Mouse (Mus musculus): ENCODE measurements around the gene Numa1. TPM values are rescaled to one million over a fixed set of nuclear protein-coding genes. Genes with fewer than 3 reads are reported as not detected.

The Numa1 gene
- polyA plus RNA-seq, 1 experiment from 2014 or later = 32.1 TPM

GRCm38 (mm10) chr7:101998194-101998927 is 64.5 kb downstream of the Numa1 start:
- H3K27ac ChIP-seq (replicated peaks) = 0 out of 2 replicates have a peak overlapping the region, but pooled peaks have one; percentile 39
- no peaks in the 10 kb centered on the region for H3K9me3 ChIP-seq (replicated peaks)
- H3K9ac ChIP-seq (replicated peaks) = no peak overlapping the region
- peak; percentile 63 for ATAC-seq (ENCODE audit: low FRiP score)
- WGBS = 66% methylated on average over 14 of the region's 14 CpGs
- H3K4me1 ChIP-seq = peaks cover 14% of the 10 kb centered on the region; the same call in 1 of the 2 replicates
- no peak overlapping the region for H3K4me2 ChIP-seq
- H3K27me3 ChIP-seq (replicated peaks) = no peaks in the 10 kb centered on the region
- peaks cover 96% of the 10 kb centered on the region for H3K36me3 ChIP-seq
- no peak overlapping the region for H3K4me3 ChIP-seq (replicated peaks)

DNA sequence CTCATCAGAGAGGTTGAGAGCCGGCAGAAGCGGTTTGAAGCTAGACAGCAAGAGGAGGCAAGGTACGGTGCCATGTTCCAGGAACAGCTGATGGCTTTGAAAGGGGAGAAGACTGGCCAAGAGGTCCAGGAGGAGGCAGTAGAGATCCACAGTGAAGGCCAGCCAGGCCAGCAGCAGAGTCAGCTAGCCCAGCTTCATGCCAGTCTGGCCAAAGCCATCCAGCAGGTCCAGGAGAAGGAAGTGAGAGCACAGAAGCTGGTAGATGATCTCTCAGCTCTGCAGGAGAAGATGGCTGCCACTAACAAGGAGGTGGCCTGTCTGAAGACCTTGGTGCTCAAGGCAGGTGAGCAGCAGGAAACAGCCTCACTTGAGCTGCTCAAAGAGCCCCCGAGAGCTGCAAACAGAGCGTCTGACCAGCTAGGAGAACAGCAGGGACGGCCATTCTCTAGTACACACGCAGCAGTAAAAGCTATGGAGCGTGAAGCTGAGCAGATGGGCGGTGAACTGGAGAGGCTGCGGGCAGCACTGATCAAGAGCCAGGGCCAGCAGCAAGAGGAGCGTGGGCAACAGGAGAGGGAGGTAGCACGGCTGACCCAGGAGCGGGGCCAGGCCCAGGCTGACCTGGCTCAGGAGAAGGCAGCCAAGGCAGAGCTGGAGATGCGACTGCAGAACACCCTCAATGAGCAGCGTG is 65.7 kb downstream of the Numa1 start:
- Histone ChIP-seq H3K27me3 (replicated peaks) (no peaks in the 10 kb centered on the region), H3K36me3 (peaks cover 92% of the 10 kb centered on the region), H3K4me1 (peaks cover 14% of the 10 kb centered on the region; the same call in 1 of the 2 replicates), H3K9ac (replicated peaks) (no peak overlapping the region), H3K27ac (replicated peaks) (peak overlapping the region; percentile 39), H3K4me2 (no peak overlapping the region), H3K4me3 (replicated peaks) (no peak overlapping the region), H3K9me3 (replicated peaks) (no peaks in the 10 kb centered on the region)
- WGBS = 74% methylated on average over 15 of the region's 15 CpGs
- ATAC-seq (ENCODE audit: low FRiP score) = no peak

GRCm38 (mm10) chr7:102000296-102000695 is 66.4 kb downstream of the Numa1 start:
- WGBS = 85% methylated on average over 8 of the region's 8 CpGs
- peak overlapping the region; percentile 45; the same call in 1 of the 2 replicates for H3K27ac ChIP-seq (replicated peaks)

GRCm38 (mm10) chr7:102000921-102001630 is 67.2 kb downstream of the Numa1 start:
- no peaks in the 10 kb centered on the region for H3K27me3 ChIP-seq (replicated peaks)
- WGBS = 85% methylated on average over 26 of the region's 26 CpGs
- no peak overlapping the region for H3K4me3 ChIP-seq (replicated peaks)
- H3K4me2 ChIP-seq = no peak overlapping the region
- ATAC-seq (ENCODE audit: low FRiP score) = no peak
- H3K4me1 ChIP-seq = peaks cover 14% of the 10 kb centered on the region; the same call in 1 of the 2 replicates
- H3K27ac ChIP-seq (replicated peaks) = peak overlapping the region; percentile 45
- no peaks in the 10 kb centered on the region for H3K9me3 ChIP-seq (replicated peaks)
- no peak overlapping the region for H3K9ac ChIP-seq (replicated peaks)
- H3K36me3 ChIP-seq = peaks cover 89% of the 10 kb centered on the region

More at GRCm38 (mm10) chr7:102000296-102000695, 66.4 kb downstream of the Numa1 start:
- Histone ChIP-seq H3K4me1 (peaks cover 14% of the 10 kb centered on the region; the same call in 1 of the 2 replicates), H3K4me2 (no peak overlapping the region), H3K4me3 (replicated peaks) (no peak overlapping the region), H3K27me3 (replicated peaks) (no peaks in the 10 kb centered on the region), H3K36me3 (peaks cover 89% of the 10 kb centered on the region), H3K9me3 (replicated peaks) (no peaks in the 10 kb centered on the region), H3K9ac (replicated peaks) (no peak overlapping the region)
- ATAC-seq (ENCODE audit: low FRiP score) = no peak

GRCm38 (mm10) chr7:102006520-102006919 is 72.6 kb downstream of the Numa1 start:
- no peak for ATAC-seq (ENCODE audit: low FRiP score)
- H3K9ac ChIP-seq (replicated peaks) = no peak overlapping the region
- peaks cover 85% of the 10 kb centered on the region for H3K36me3 ChIP-seq
- no peak overlapping the region for H3K27ac ChIP-seq (replicated peaks)
- WGBS = 86% methylated on average over 1 of the region's 1 CpGs
- H3K4me1 ChIP-seq = no peaks in the 10 kb centered on the region
- no peak overlapping the region for H3K4me2 ChIP-seq
- H3K9me3 ChIP-seq (replicated peaks) = no peaks in the 10 kb centered on the region
- H3K27me3 ChIP-seq (replicated peaks) = no peaks in the 10 kb centered on the region
- H3K4me3 ChIP-seq (replicated peaks) = no peak overlapping the region

DNA sequence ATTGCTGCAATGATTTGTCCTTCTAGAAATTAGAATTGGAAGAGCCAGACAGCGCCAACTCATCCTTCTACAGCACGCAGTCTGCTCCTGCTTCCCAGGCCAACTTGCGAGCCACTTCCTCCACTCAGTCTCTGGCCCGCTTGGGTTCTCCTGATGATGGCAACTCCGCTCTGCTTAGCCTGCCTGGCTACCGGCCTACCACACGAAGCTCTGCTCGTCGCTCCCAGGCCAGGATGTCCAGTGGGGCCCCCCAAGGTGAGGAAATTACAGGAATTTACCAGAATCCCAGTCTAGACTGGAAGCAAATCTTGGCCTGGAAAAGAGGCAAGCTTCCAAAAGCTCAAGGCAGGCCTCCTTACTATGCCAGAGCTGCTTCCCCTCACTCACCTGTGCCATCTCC is 77.9 kb downstream of the Numa1 start:
- H3K4me1 ChIP-seq = no peaks in the 10 kb centered on the region
- WGBS = 92% methylated on average over 9 of the region's 9 CpGs
- H3K9ac ChIP-seq (replicated peaks) = no peak overlapping the region
- no peak overlapping the region for H3K27ac ChIP-seq (replicated peaks)
- H3K4me3 ChIP-seq (replicated peaks) = no peak overlapping the region
- H3K4me2 ChIP-seq = no peak overlapping the region
- peaks cover 93% of the 10 kb centered on the region for H3K36me3 ChIP-seq
- no peak for ATAC-seq (ENCODE audit: low FRiP score)
- H3K27me3 ChIP-seq (replicated peaks) = no peaks in the 10 kb centered on the region
- H3K9me3 ChIP-seq (replicated peaks) = no peaks in the 10 kb centered on the region

GRCm38 (mm10) chr7:102013416-102013815 is 79.5 kb downstream of the Numa1 start:
- Histone ChIP-seq H3K27me3 (replicated peaks) (no peaks in the 10 kb centered on the region), H3K4me2 (no peak overlapping the region), H3K36me3 (peaks cover 99% of the 10 kb centered on the region), H3K27ac (replicated peaks) (no peak overlapping the region), H3K4me1 (no peaks in the 10 kb centered on the region), H3K9ac (replicated peaks) (no peak overlapping the region), H3K4me3 (replicated peaks) (no peak overlapping the region), H3K9me3 (replicated peaks) (no peaks in the 10 kb centered on the region)
- ATAC-seq (ENCODE audit: low FRiP score) = no peak
- 89% methylated on average over 8 of the region's 8 CpGs for WGBS

DNA sequence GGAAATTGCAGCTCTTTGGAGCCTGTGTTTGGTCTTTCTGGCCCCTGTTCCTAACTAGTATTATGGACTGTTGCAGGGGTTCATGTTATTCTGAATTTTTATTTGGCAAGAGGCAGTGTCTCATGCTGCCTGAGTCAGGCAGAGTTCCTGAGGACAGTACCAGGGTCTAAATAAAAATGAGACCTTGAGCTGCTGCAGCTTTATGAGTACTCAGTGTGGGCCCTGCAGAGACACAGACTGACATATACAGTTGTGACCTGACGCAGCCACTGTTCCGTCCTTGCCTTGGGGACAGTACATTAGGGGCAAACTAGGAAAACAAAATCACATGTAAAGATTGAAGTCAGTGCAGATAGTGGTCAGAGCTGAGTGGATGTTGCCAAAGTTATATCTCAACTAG is 81.1 kb downstream of the Numa1 start:
- Histone ChIP-seq H3K4me2 (no peak overlapping the region), H3K4me1 (no peaks in the 10 kb centered on the region), H3K4me3 (replicated peaks) (no peak overlapping the region), H3K36me3 (peaks cover 98% of the 10 kb centered on the region), H3K27ac (replicated peaks) (0 out of 2 replicates have a peak overlapping the region, but pooled peaks have one; percentile 20), H3K9me3 (replicated peaks) (no peaks in the 10 kb centered on the region), H3K9ac (replicated peaks) (no peak overlapping the region), H3K27me3 (replicated peaks) (no peaks in the 10 kb centered on the region)
- 86% methylated on average over 2 of the region's 2 CpGs for WGBS
- ATAC-seq (ENCODE audit: low FRiP score) = no peak

DNA sequence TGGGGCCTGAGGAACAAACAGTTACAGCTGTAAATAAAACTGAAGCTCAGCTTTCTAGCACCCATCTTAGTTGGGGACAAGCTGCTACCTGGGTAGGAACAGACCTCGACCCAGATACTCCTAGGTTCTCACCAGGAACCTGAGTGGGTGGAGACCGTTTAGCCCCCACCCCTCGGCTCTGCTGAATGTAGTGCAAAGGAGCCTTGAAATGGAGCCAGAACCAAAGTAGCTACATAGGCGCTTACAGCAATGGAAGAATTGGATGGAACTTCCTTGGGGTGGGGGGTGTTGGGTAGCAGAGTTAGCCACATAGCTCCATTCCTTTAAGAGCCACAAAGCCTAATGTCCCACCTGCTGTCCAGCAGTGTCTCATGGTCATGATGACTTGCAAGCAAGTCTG is 83.0 kb downstream of the Numa1 start:
- ATAC-seq (ENCODE audit: low FRiP score) = no peak
- 79% methylated on average over 4 of the region's 4 CpGs for WGBS

GRCm38 (mm10) chr7:102017452-102017851 is 83.5 kb downstream of the Numa1 start:
- no peak overlapping the region for H3K4me2 ChIP-seq
- 89% methylated on average over 5 of the region's 5 CpGs for WGBS
- H3K27ac ChIP-seq (replicated peaks) = no peak overlapping the region
- no peak overlapping the region for H3K9ac ChIP-seq (replicated peaks)
- H3K4me3 ChIP-seq (replicated peaks) = no peak overlapping the region
- H3K36me3 ChIP-seq = peaks cover 90% of the 10 kb centered on the region
- no peak for ATAC-seq (ENCODE audit: low FRiP score)
- H3K4me1 ChIP-seq = no peaks in the 10 kb centered on the region
- H3K9me3 ChIP-seq (replicated peaks) = no peaks in the 10 kb centered on the region
- no peaks in the 10 kb centered on the region for H3K27me3 ChIP-seq (replicated peaks)

More for the DNA sequence above, 83.0 kb downstream of the Numa1 start:
- no peak overlapping the region for H3K27ac ChIP-seq (replicated peaks)
- H3K4me2 ChIP-seq = no peak overlapping the region
- no peak overlapping the region for H3K4me3 ChIP-seq (replicated peaks)
- no peaks in the 10 kb centered on the region for H3K27me3 ChIP-seq (replicated peaks)
- H3K9me3 ChIP-seq (replicated peaks) = no peaks in the 10 kb centered on the region
- no peak overlapping the region for H3K9ac ChIP-seq (replicated peaks)
- peaks cover 90% of the 10 kb centered on the region for H3K36me3 ChIP-seq
- no peaks in the 10 kb centered on the region for H3K4me1 ChIP-seq

- no peak overlapping the region; the same call in 1 of the 2 replicates for H3K27ac ChIP-seq (replicated peaks)
- H3K9me3 ChIP-seq (replicated peaks) = no peaks in the 10 kb centered on the region
- WGBS = 85% methylated on average over 7 of the region's 7 CpGs
- no peak overlapping the region for H3K4me3 ChIP-seq (replicated peaks)
- no peak overlapping the region for H3K4me2 ChIP-seq
- no peak overlapping the region for H3K9ac ChIP-seq (replicated peaks)
- no peaks in the 10 kb centered on the region for H3K27me3 ChIP-seq (replicated peaks)
- no peaks in the 10 kb centered on the region for H3K4me1 ChIP-seq
- ATAC-seq (ENCODE audit: low FRiP score) = no peak
- peaks cover 90% of the 10 kb centered on the region for H3K36me3 ChIP-seq
Observed at GRCm38 (mm10) chr7:102018034-102018433, 84.1 kb downstream of the Numa1 start.
